20 mouse cellular contexts compared by ENCODE assay signal in genomic region chr7:25392851-25393250, GRCm38 (mm10). TPM values are rescaled to one million over a fixed set of nuclear protein-coding genes. Genes with fewer than 3 reads are reported as not detected.
DNase-seq lines count a peak whose midpoint lies in the region; ATAC-seq lines count a peak whose summit lies in the region.
"Had no signal": no experiment of that assay in that cellular context is flagged by ENCODE, and none has a peak within 500 bp of the region (broad histone marks: within the 10 kb centered on the region; RNA-seq: fewer than 3 reads in every experiment).

No protein-coding gene starts in this region.

- no peak overlapping the region for H3K4me3 ChIP-seq in embryonic facial prominence, embryonic 12.5 days
- no peak overlapping the region for H3K4me3 ChIP-seq in embryonic facial prominence, embryonic 10.5 days
- no peak overlapping the region for H3K4me3 ChIP-seq in hindbrain, embryonic 15.5 days
- H3K4me3 ChIP-seq in hindbrain, embryonic 11.5 days (ENCODE audit: low read depth, low read length): no peak overlapping the region
- H3K4me3 ChIP-seq in embryonic facial prominence, embryonic 13.5 days: no peak overlapping the region
- no peak overlapping the region for H3K4me3 ChIP-seq in kidney, embryonic 15.5 days (replicated peaks)
- H3K4me3 ChIP-seq: heart, embryonic 15.5 days had no signal

- no peak for ATAC-seq in embryonic facial prominence, embryonic 12.5 days (ENCODE audit: insufficient number of reproducible peaks, insufficient read depth, low FRiP score, low TSS enrichment)
- no peak for ATAC-seq in hindbrain, embryonic 15.5 days (ENCODE audit: low FRiP score, low read depth)
- no peak for ATAC-seq in hindbrain, embryonic 11.5 days (ENCODE audit: low FRiP score)
- no peak for ATAC-seq in embryonic facial prominence, embryonic 13.5 days (ENCODE audit: insufficient number of reproducible peaks, insufficient read depth, low FRiP score, low TSS enrichment, low read depth)
- no peak for ATAC-seq in kidney, embryonic 15.5 days (replicated peaks; ENCODE audit: low FRiP score)
- ATAC-seq: intestine, postnatal 0 days; liver, postnatal 0 days had no signal

- H3K9ac ChIP-seq in embryonic facial prominence, embryonic 12.5 days: no peak overlapping the region
- H3K9ac ChIP-seq in hindbrain, embryonic 15.5 days: no peak overlapping the region
- no peak overlapping the region for H3K9ac ChIP-seq in hindbrain, embryonic 11.5 days (ENCODE audit: low read depth, low read length)
- 0 out of 2 replicates have a peak overlapping the region, but pooled peaks have one; percentile 51 for H3K9ac ChIP-seq in embryonic facial prominence, embryonic 13.5 days
- no peak overlapping the region for H3K9ac ChIP-seq in kidney, embryonic 15.5 days
- H3K9ac ChIP-seq: heart, embryonic 15.5 days; liver, postnatal 0 days had no signal

- H3K36me3 ChIP-seq in embryonic facial prominence, embryonic 12.5 days: peaks cover 14% of the 10 kb centered on the region
- H3K36me3 ChIP-seq in embryonic facial prominence, embryonic 10.5 days (replicated peaks): peaks cover 9% of the 10 kb centered on the region
- H3K36me3 ChIP-seq in hindbrain, embryonic 15.5 days: peaks cover 4% of the 10 kb centered on the region
- no peaks in the 10 kb centered on the region for H3K36me3 ChIP-seq in hindbrain, embryonic 11.5 days (ENCODE audit: control insufficient read depth, insufficient read depth, low read length)
- H3K36me3 ChIP-seq in embryonic facial prominence, embryonic 13.5 days: peaks cover 6% of the 10 kb centered on the region
- H3K36me3 ChIP-seq in kidney, embryonic 15.5 days: peaks cover 12% of the 10 kb centered on the region

- no peaks in the 10 kb centered on the region for H3K9me3 ChIP-seq in embryonic facial prominence, embryonic 12.5 days
- H3K9me3 ChIP-seq in embryonic facial prominence, embryonic 10.5 days: no peaks in the 10 kb centered on the region
- H3K9me3 ChIP-seq in hindbrain, embryonic 15.5 days: no peaks in the 10 kb centered on the region
- no peaks in the 10 kb centered on the region for H3K9me3 ChIP-seq in hindbrain, embryonic 11.5 days (ENCODE audit: control insufficient read depth, low read length)
- H3K9me3 ChIP-seq in embryonic facial prominence, embryonic 13.5 days: no peaks in the 10 kb centered on the region
- no peaks in the 10 kb centered on the region for H3K9me3 ChIP-seq in kidney, embryonic 15.5 days (replicated peaks)
- H3K9me3 ChIP-seq: heart, embryonic 15.5 days had no signal

- H3K4me2 ChIP-seq in embryonic facial prominence, embryonic 12.5 days (replicated peaks): 0 out of 2 replicates have a peak overlapping the region, but pooled peaks have one; percentile 10
- H3K4me2 ChIP-seq in hindbrain, embryonic 15.5 days: peak overlapping the region; percentile 70; the same call in 1 of the 2 replicates
- H3K4me2 ChIP-seq in hindbrain, embryonic 11.5 days (replicated peaks; ENCODE audit: low read depth, low read length): no peak overlapping the region
- H3K4me2 ChIP-seq in embryonic facial prominence, embryonic 13.5 days: no peak overlapping the region
- H3K4me2 ChIP-seq in kidney, embryonic 15.5 days: no peak overlapping the region
- H3K4me2 ChIP-seq: heart, embryonic 15.5 days had no signal

- no peak overlapping the region for H3K27ac ChIP-seq in embryonic facial prominence, embryonic 12.5 days
- H3K27ac ChIP-seq in embryonic facial prominence, embryonic 10.5 days (replicated peaks): no peak overlapping the region
- H3K27ac ChIP-seq in hindbrain, embryonic 15.5 days (replicated peaks): no peak overlapping the region
- H3K27ac ChIP-seq in hindbrain, embryonic 11.5 days (ENCODE audit: low read depth, low read length): no peak overlapping the region
- no peak overlapping the region for H3K27ac ChIP-seq in embryonic facial prominence, embryonic 13.5 days
- no peak overlapping the region for H3K27ac ChIP-seq in kidney, embryonic 15.5 days
- H3K27ac ChIP-seq: heart, embryonic 15.5 days had no signal

- no peaks in the 10 kb centered on the region for H3K27me3 ChIP-seq in embryonic facial prominence, embryonic 12.5 days
- peaks cover 21% of the 10 kb centered on the region for H3K27me3 ChIP-seq in embryonic facial prominence, embryonic 10.5 days (replicated peaks; ENCODE audit: low read depth, poor library complexity, severe bottlenecking)
- no peaks in the 10 kb centered on the region for H3K27me3 ChIP-seq in hindbrain, embryonic 15.5 days
- no peaks in the 10 kb centered on the region for H3K27me3 ChIP-seq in hindbrain, embryonic 11.5 days (ENCODE audit: control insufficient read depth, insufficient read depth, low read length)
- H3K27me3 ChIP-seq in embryonic facial prominence, embryonic 13.5 days: no peaks in the 10 kb centered on the region
- H3K27me3 ChIP-seq in kidney, embryonic 15.5 days: no peaks in the 10 kb centered on the region
- H3K27me3 ChIP-seq: heart, embryonic 15.5 days had no signal

- DNase-seq in embryonic facial prominence, embryonic 10.5 days (ENCODE audit: low spot score): no peak
- no peak for DNase-seq in hindbrain, embryonic 11.5 days (ENCODE audit: low spot score)
- DNase-seq in adipocyte (ENCODE audit: low spot score): peak; percentile 12
- no peak for DNase-seq in urinary bladder, adult 18-20 months (ENCODE audit: low spot score in 2 of 2)
- DNase-seq: B cell, adult 2 months; kidney, postnatal 10 days; liver, postnatal 0 days; lung, postnatal 14 days; right cerebral cortex, postnatal 14 days; thymus, postnatal 14 days had no signal

- peaks cover 26% of the 10 kb centered on the region for H3K4me1 ChIP-seq in embryonic facial prominence, embryonic 12.5 days
- peaks cover 54% of the 10 kb centered on the region for H3K4me1 ChIP-seq in embryonic facial prominence, embryonic 10.5 days
- H3K4me1 ChIP-seq in hindbrain, embryonic 15.5 days (replicated peaks): peaks cover 50% of the 10 kb centered on the region
- peaks cover 8% of the 10 kb centered on the region for H3K4me1 ChIP-seq in hindbrain, embryonic 11.5 days (replicated peaks; ENCODE audit: control insufficient read depth, insufficient read depth, low read length)
- peaks cover 43% of the 10 kb centered on the region for H3K4me1 ChIP-seq in embryonic facial prominence, embryonic 13.5 days
- peaks cover 55% of the 10 kb centered on the region for H3K4me1 ChIP-seq in kidney, embryonic 15.5 days

- 37% methylated on average over 7 of the region's 7 CpGs for WGBS in embryonic facial prominence, embryonic 12.5 days
- 38% methylated on average over 7 of the region's 7 CpGs for WGBS in embryonic facial prominence, embryonic 10.5 days
- WGBS in hindbrain, embryonic 15.5 days: 46% methylated on average over 7 of the region's 7 CpGs
- 44% methylated on average over 7 of the region's 7 CpGs for WGBS in hindbrain, embryonic 11.5 days
- 47% methylated on average over 7 of the region's 7 CpGs for WGBS in embryonic facial prominence, embryonic 13.5 days
- WGBS in kidney, embryonic 15.5 days: 45% methylated on average over 7 of the region's 7 CpGs

RNA-seq across cellular contexts. Expression of gene Lipe, which starts 5.7 kb away (rescaled TPM):
- 10.9 and 11.9 TPM in 2 replicates for polyA plus RNA-seq in embryonic facial prominence, embryonic 12.5 days (2016; fragmentation: Nextera tagmentation; extraction: Ambion mirVana)
- polyA plus RNA-seq in embryonic facial prominence, embryonic 10.5 days (2016; fragmentation: Nextera tagmentation; extraction: Ambion mirVana): 7.8 and 11.6 TPM in 2 replicates
- 9.9 and 11.0 TPM in 2 replicates for polyA plus RNA-seq in hindbrain, embryonic 15.5 days (2015; fragmentation: Nextera tagmentation; extraction: Ambion mirVana)
- polyA plus RNA-seq in hindbrain, embryonic 11.5 days (2014; fragmentation: Nextera tagmentation; extraction: Ambion mirVana): 2.6 and 3.3 TPM in 2 replicates
- 9.5 and 9.9 TPM in 2 replicates for polyA plus RNA-seq in embryonic facial prominence, embryonic 13.5 days (2015; fragmentation: Nextera tagmentation; extraction: Ambion mirVana)
- 9.6 and 12.2 TPM in 2 replicates for polyA plus RNA-seq in kidney, embryonic 15.5 days (2015; fragmentation: Nextera tagmentation; extraction: Ambion mirVana)

RNA-seq across cellular contexts. Expression of gene Cxcl17, which starts 19.8 kb away (rescaled TPM):
- 0.59 and 1.1 TPM in 2 replicates for polyA plus RNA-seq in embryonic facial prominence, embryonic 12.5 days (2016; fragmentation: Nextera tagmentation; extraction: Ambion mirVana)
- polyA plus RNA-seq in embryonic facial prominence, embryonic 10.5 days (2016; fragmentation: Nextera tagmentation; extraction: Ambion mirVana): 0.69 and 0.75 TPM in 2 replicates
- polyA plus RNA-seq in hindbrain, embryonic 15.5 days (2015; fragmentation: Nextera tagmentation; extraction: Ambion mirVana): 1.2 and 1.3 TPM in 2 replicates
- 0.28 TPM in 1 of 2 replicates, not detected in the other for polyA plus RNA-seq in hindbrain, embryonic 11.5 days (2014; fragmentation: Nextera tagmentation; extraction: Ambion mirVana)
- polyA plus RNA-seq in embryonic facial prominence, embryonic 13.5 days (2015; fragmentation: Nextera tagmentation; extraction: Ambion mirVana): 0.85 TPM in 1 of 2 replicates, not detected in the other
- 0.45 and 0.84 TPM in 2 replicates for polyA plus RNA-seq in kidney, embryonic 15.5 days (2015; fragmentation: Nextera tagmentation; extraction: Ambion mirVana)
- polyA plus RNA-seq: embryonic facial prominence, embryonic 11.5 days; gonadal fat pad, adult 2 months; limb, embryonic 14.5 days; liver, postnatal 0 days; neural tube, embryonic 11.5 days had no signal

RNA-seq across cellular contexts. Expression of gene Cnfn, which starts 23.3 kb away (rescaled TPM):
- 0.86 TPM in 1 of 2 replicates, not detected in the other for polyA plus RNA-seq in embryonic facial prominence, embryonic 12.5 days (2016; fragmentation: Nextera tagmentation; extraction: Ambion mirVana)
- not detected in 2 replicates for polyA plus RNA-seq in embryonic facial prominence, embryonic 10.5 days (2016; fragmentation: Nextera tagmentation; extraction: Ambion mirVana)
- not detected in 2 replicates for polyA plus RNA-seq in hindbrain, embryonic 15.5 days (2015; fragmentation: Nextera tagmentation; extraction: Ambion mirVana)
- not detected in 2 replicates for polyA plus RNA-seq in hindbrain, embryonic 11.5 days (2014; fragmentation: Nextera tagmentation; extraction: Ambion mirVana)
- 4.4 and 7.0 TPM in 2 replicates for polyA plus RNA-seq in embryonic facial prominence, embryonic 13.5 days (2015; fragmentation: Nextera tagmentation; extraction: Ambion mirVana)
- 2.7 and 4.8 TPM in 2 replicates for polyA plus RNA-seq in kidney, embryonic 15.5 days (2015; fragmentation: Nextera tagmentation; extraction: Ambion mirVana)
- polyA plus RNA-seq: gonadal fat pad, adult 2 months; liver, postnatal 0 days; neural tube, embryonic 11.5 days had no signal

Comparison
In these comparisons a context has a peak if more than half of its experiments do, and no peak if none do; other contexts are left out.
1. H3K4me2 ChIP-seq: peak in embryonic facial prominence, embryonic 12.5 days (single experiment) and hindbrain, embryonic 15.5 days (single experiment); none in hindbrain, embryonic 11.5 days (single experiment), embryonic facial prominence, embryonic 13.5 days (single experiment) and kidney, embryonic 15.5 days (single experiment).